Mouse (Mus musculus): ENCODE measurements around the gene Vsig10l. TPM values are rescaled to one million over a fixed set of nuclear protein-coding genes. Genes with fewer than 3 reads are reported as not detected.

The Vsig10l gene
- polyA plus RNA-seq, 1 experiment from 2014 or later, result 1.3 TPM

GRCm38 (mm10) chr7:43443126-43443916 is 19.6 kb upstream of the Vsig10l start:
- DNase-seq (ENCODE audit: low spot score), result peak; percentile 73
- Histone ChIP-seq H3K9me3 (replicated peaks) (no peaks in the 10 kb centered on the region), H3K36me3 (no peaks in the 10 kb centered on the region), H3K4me1 (peaks cover 16% of the 10 kb centered on the region), H3K27ac (peak overlapping the region; percentile 86), H3K4me3 (peak overlapping the region; percentile 65), H3K27me3 (ENCODE audit: low read depth, poor library complexity, severe bottlenecking) (no peaks in the 10 kb centered on the region)
- WGBS, result 2% methylated on average over 36 of the region's 36 CpGs

- DNase-seq (ENCODE audit: low spot score), result peak; percentile 94
- WGBS, result under 1% methylated on average over 27 of the region's 27 CpGs
- Histone ChIP-seq H3K9me3 (replicated peaks) (no peaks in the 10 kb centered on the region), H3K4me3 (peak within 1 kb of the TSS; percentile 65), H3K27ac (peak within 1 kb of the TSS; percentile 86), H3K36me3 (no peaks in the 10 kb centered on the region), H3K4me1 (peaks cover 16% of the 10 kb centered on the region), H3K27me3 (ENCODE audit: low read depth, poor library complexity, severe bottlenecking) (no peaks in the 10 kb centered on the region)
These were observed 19.0 kb upstream of the Vsig10l start, which contains the start of the genes Etfb and Gm45233 for GRCm38 (mm10) chr7:43443917-43444293. TSS of gene Etfb (plus strand) at chr7:43444083. TSS of gene Gm45233 (plus strand) at chr7:43444128.

- 92% methylated on average over 4 of the region's 4 CpGs for WGBS
- Histone ChIP-seq H3K27me3 (ENCODE audit: low read depth, poor library complexity, severe bottlenecking) (no peaks in the 10 kb centered on the region), H3K27ac (no peak overlapping the region), H3K4me1 (peaks cover 13% of the 10 kb centered on the region), H3K9me3 (replicated peaks) (no peaks in the 10 kb centered on the region), H3K36me3 (peaks cover 17% of the 10 kb centered on the region), H3K4me3 (no peak overlapping the region)
- DNase-seq (ENCODE audit: low spot score), result no peak
These were observed 15.2 kb upstream of the Vsig10l start for GRCm38 (mm10) chr7:43447801-43448200.

- Histone ChIP-seq H3K4me3 (no peak overlapping the region), H3K27me3 (ENCODE audit: low read depth, poor library complexity, severe bottlenecking) (no peaks in the 10 kb centered on the region), H3K9me3 (replicated peaks) (no peaks in the 10 kb centered on the region), H3K4me1 (peaks cover 10% of the 10 kb centered on the region), H3K27ac (no peak overlapping the region), H3K36me3 (peaks cover 22% of the 10 kb centered on the region)
- 89% methylated on average over 3 of the region's 3 CpGs for whole genome bisulfite sequencing
- DNase-seq (ENCODE audit: low spot score), result no peak
These were observed 14.7 kb upstream of the Vsig10l start for GRCm38 (mm10) chr7:43448246-43448645.

GRCm38 (mm10) chr7:43449811-43450210 is 13.1 kb upstream of the Vsig10l start:
- no peak overlapping the region for H3K27ac ChIP-seq
- no peaks in the 10 kb centered on the region for H3K27me3 ChIP-seq (ENCODE audit: low read depth, poor library complexity, severe bottlenecking)
- DNase-seq (ENCODE audit: low spot score), result no peak
- H3K4me3 ChIP-seq, result no peak overlapping the region
- 94% methylated on average over 2 of the region's 2 CpGs for WGBS
- H3K4me1 ChIP-seq, result peaks cover 3% of the 10 kb centered on the region
- H3K9me3 ChIP-seq (replicated peaks), result no peaks in the 10 kb centered on the region
- peaks cover 37% of the 10 kb centered on the region for H3K36me3 ChIP-seq

GRCm38 (mm10) chr7:43451726-43452125 is 11.2 kb upstream of the Vsig10l start:
- no peaks in the 10 kb centered on the region for H3K27me3 ChIP-seq (ENCODE audit: low read depth, poor library complexity, severe bottlenecking)
- WGBS, result 96% methylated on average over 11 of the region's 11 CpGs
- peaks cover 56% of the 10 kb centered on the region for H3K36me3 ChIP-seq
- no peaks in the 10 kb centered on the region for H3K9me3 ChIP-seq (replicated peaks)
- no peak overlapping the region for H3K27ac ChIP-seq
- no peak for DNase-seq (ENCODE audit: low spot score)
- H3K4me3 ChIP-seq, result no peak overlapping the region
- no peaks in the 10 kb centered on the region for H3K4me1 ChIP-seq

GRCm38 (mm10) chr7:43452609-43453008 is 10.3 kb upstream of the Vsig10l start:
- no peaks in the 10 kb centered on the region for H3K27me3 ChIP-seq (ENCODE audit: low read depth, poor library complexity, severe bottlenecking)
- H3K4me1 ChIP-seq, result no peaks in the 10 kb centered on the region
- no peak overlapping the region for H3K27ac ChIP-seq
- H3K36me3 ChIP-seq, result peaks cover 65% of the 10 kb centered on the region
- DNase-seq (ENCODE audit: low spot score), result no peak
- H3K4me3 ChIP-seq, result no peak overlapping the region
- 38% methylated on average over 4 of the region's 4 CpGs for WGBS
- no peaks in the 10 kb centered on the region for H3K9me3 ChIP-seq (replicated peaks)

- 85% methylated on average over 14 of the region's 14 CpGs for WGBS
- Histone ChIP-seq H3K36me3 (peaks cover 70% of the 10 kb centered on the region), H3K27me3 (ENCODE audit: low read depth, poor library complexity, severe bottlenecking) (no peaks in the 10 kb centered on the region), H3K9me3 (replicated peaks) (no peaks in the 10 kb centered on the region), H3K27ac (no peak overlapping the region), H3K4me1 (no peaks in the 10 kb centered on the region), H3K4me3 (no peak overlapping the region)
- DNase-seq (ENCODE audit: low spot score), result no peak
These were observed 9.2 kb upstream of the Vsig10l start for GRCm38 (mm10) chr7:43453599-43454355.

GRCm38 (mm10) chr7:43454371-43454770 is 8.6 kb upstream of the Vsig10l start:
- 92% methylated on average over 6 of the region's 6 CpGs for WGBS
- Histone ChIP-seq H3K27ac (no peak overlapping the region), H3K9me3 (replicated peaks) (no peaks in the 10 kb centered on the region), H3K4me3 (no peak overlapping the region), H3K36me3 (peaks cover 70% of the 10 kb centered on the region), H3K27me3 (ENCODE audit: low read depth, poor library complexity, severe bottlenecking) (no peaks in the 10 kb centered on the region), H3K4me1 (no peaks in the 10 kb centered on the region)
- no peak for DNase-seq (ENCODE audit: low spot score)

- H3K4me3 ChIP-seq, result no peak overlapping the region
- no peak for DNase-seq (ENCODE audit: low spot score)
- H3K4me1 ChIP-seq, result peaks cover 17% of the 10 kb centered on the region
- no peaks in the 10 kb centered on the region for H3K9me3 ChIP-seq (replicated peaks)
- H3K27me3 ChIP-seq (ENCODE audit: low read depth, poor library complexity, severe bottlenecking), result peaks cover 54% of the 10 kb centered on the region
- no peak overlapping the region for H3K27ac ChIP-seq
- no peaks in the 10 kb centered on the region for H3K36me3 ChIP-seq
- 83% methylated on average over 7 of the region's 7 CpGs for WGBS
These were observed 1.0 kb downstream of the Vsig10l start for GRCm38 (mm10) chr7:43463976-43464375.

GRCm38 (mm10) chr7:43464864-43465343 is 2.0 kb downstream of the Vsig10l start:
- Histone ChIP-seq H3K36me3 (no peaks in the 10 kb centered on the region), H3K4me3 (peak overlapping the region; percentile 57), H3K27ac (0 out of 2 replicates have a peak overlapping the region, but pooled peaks have one; percentile 62), H3K27me3 (ENCODE audit: low read depth, poor library complexity, severe bottlenecking) (peaks cover 54% of the 10 kb centered on the region), H3K9me3 (replicated peaks) (no peaks in the 10 kb centered on the region), H3K4me1 (peaks cover 17% of the 10 kb centered on the region)
- 8% methylated on average over 35 of the region's 35 CpGs for WGBS
- DNase-seq (ENCODE audit: low spot score), result no peak

GRCm38 (mm10) chr7:43465344-43466098 is 2.6 kb downstream of the Vsig10l start:
- Histone ChIP-seq H3K27me3 (ENCODE audit: low read depth, poor library complexity, severe bottlenecking) (peaks cover 54% of the 10 kb centered on the region), H3K36me3 (no peaks in the 10 kb centered on the region), H3K4me3 (peak overlapping the region; percentile 57), H3K4me1 (peaks cover 17% of the 10 kb centered on the region), H3K27ac (0 out of 2 replicates have a peak overlapping the region, but pooled peaks have one; percentile 62), H3K9me3 (replicated peaks) (no peaks in the 10 kb centered on the region)
- WGBS, result 1% methylated on average over 33 of the region's 33 CpGs
- DNase-seq (ENCODE audit: low spot score), result peak; percentile 71
